ENCODE assay signal across 19 mouse cellular contexts in the genomic region with DNA sequence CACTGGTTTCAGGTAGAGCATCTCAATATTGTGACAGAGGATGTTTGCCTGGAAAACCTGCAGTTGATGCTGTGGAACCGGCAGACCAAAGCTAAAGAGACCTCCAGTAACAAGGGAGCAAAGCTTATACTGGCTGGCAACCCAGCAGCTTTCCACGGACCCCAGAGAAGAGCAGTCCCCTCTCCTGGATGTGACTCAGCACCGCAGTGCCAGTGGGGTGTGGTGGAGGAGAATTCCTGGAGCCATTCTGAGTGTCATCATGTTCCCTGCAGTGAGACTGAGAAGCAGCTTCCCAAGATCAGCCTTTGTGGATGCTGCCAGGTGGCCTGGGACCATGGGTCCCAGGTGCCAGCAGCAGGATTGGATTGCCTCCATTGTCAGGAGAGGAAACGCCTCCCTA. TPM values are rescaled to one million over a fixed set of nuclear protein-coding genes. Genes with fewer than 3 reads are reported as not detected.
A peak's percentile ranks its signal among the peaks of the same experiment; 100 is the strongest.
DNase-seq lines count a peak whose midpoint lies in the region; ATAC-seq and TF ChIP-seq lines count a peak whose summit lies in the region.
"Had no signal": no experiment of that assay in that cellular context is flagged by ENCODE, and none has a peak within 500 bp of the region (broad histone marks: within the 10 kb centered on the region; RNA-seq: fewer than 3 reads in every experiment).

No protein-coding gene starts in this region.

- H3K4me1 ChIP-seq in liver, embryonic 11.5 days (replicated peaks; ENCODE audit: control insufficient read depth, insufficient read depth, low read length), result peaks cover 15% of the 10 kb centered on the region
- peaks cover 13% of the 10 kb centered on the region for H3K4me1 ChIP-seq in liver, postnatal 0 days (ENCODE audit: insufficient read depth)
- H3K4me1 ChIP-seq: embryonic facial prominence, embryonic 15.5 days; hindbrain, embryonic 12.5 days; limb, embryonic 13.5 days; midbrain, embryonic 13.5 days had no signal

- H3K4me3 ChIP-seq in liver, embryonic 11.5 days (ENCODE audit: low read depth, low read length), result no peak overlapping the region
- H3K4me3 ChIP-seq in liver, postnatal 0 days (ENCODE audit: low read depth, low read length), result 0 out of 2 replicates have a peak overlapping the region, but pooled peaks have one; percentile 8
- H3K4me3 ChIP-seq: embryonic facial prominence, embryonic 15.5 days; heart, adult 2 months; hindbrain, embryonic 12.5 days; limb, embryonic 13.5 days; midbrain, embryonic 13.5 days had no signal

- no peak for TF ChIP-seq CTCF in liver, postnatal 0 days (IDR thresholded peaks at IDR 0.05; ENCODE audit: low read depth)

- no peaks in the 10 kb centered on the region for H3K36me3 ChIP-seq in liver, embryonic 11.5 days (ENCODE audit: control insufficient read depth, insufficient read depth, low read length)
- H3K36me3 ChIP-seq in liver, postnatal 0 days (replicated peaks; ENCODE audit: insufficient read depth, low read length), result peaks cover 8% of the 10 kb centered on the region; the same call in 1 of the 2 replicates

- peak; percentile 40 for DNase-seq in spleen, adult 12 weeks (ENCODE audit: low spot score)
- no peak for DNase-seq in spleen, adult 18-20 months
- no peak for DNase-seq in liver, embryonic 11.5 days (ENCODE audit: low spot score)
- peak; percentile 24 for DNase-seq in liver, postnatal 0 days
- DNase-seq in testis, postnatal 10 days (ENCODE audit: low spot score), result no peak
- DNase-seq in layer of hippocampus, postnatal 14 days (ENCODE audit: low spot score in 2 of 2), result no peak
- DNase-seq: adrenal gland, postnatal 14 days; forebrain, postnatal 0 days; gastrocnemius, postnatal 25 days; heart, adult 2 months; kidney, adult 9 months; kidney, postnatal 14 days; layer of hippocampus, postnatal 36 days; lung, embryonic 14.5 days had no signal

- no peaks in the 10 kb centered on the region for H3K9me3 ChIP-seq in liver, embryonic 11.5 days (ENCODE audit: control insufficient read depth, low read length)
- no peaks in the 10 kb centered on the region for H3K9me3 ChIP-seq in liver, postnatal 0 days (ENCODE audit: low read length)
- H3K9me3 ChIP-seq: embryonic facial prominence, embryonic 15.5 days; hindbrain, embryonic 12.5 days; limb, embryonic 13.5 days; midbrain, embryonic 13.5 days had no signal

- no peaks in the 10 kb centered on the region for H3K27me3 ChIP-seq in liver, embryonic 11.5 days (replicated peaks; ENCODE audit: control insufficient read depth, insufficient read depth, low read length)
- H3K27me3 ChIP-seq in liver, postnatal 0 days (ENCODE audit: insufficient read depth, low read length), result no peaks in the 10 kb centered on the region
- H3K27me3 ChIP-seq: embryonic facial prominence, embryonic 15.5 days; limb, embryonic 13.5 days; midbrain, embryonic 13.5 days had no signal

- peak overlapping the region; percentile 60 for H3K27ac ChIP-seq in liver, embryonic 11.5 days (ENCODE audit: low read depth, low read length)
- H3K27ac ChIP-seq in liver, postnatal 0 days (ENCODE audit: low read depth), result peak overlapping the region; percentile 93
- H3K27ac ChIP-seq: embryonic facial prominence, embryonic 15.5 days; heart, adult 2 months; hindbrain, embryonic 12.5 days; limb, embryonic 13.5 days; midbrain, embryonic 13.5 days had no signal

- peak overlapping the region; percentile 27 for H3K9ac ChIP-seq in liver, embryonic 11.5 days (ENCODE audit: low read depth, low read length)
- H3K9ac ChIP-seq in liver, postnatal 0 days (replicated peaks), result peak overlapping the region; percentile 57
- H3K9ac ChIP-seq: embryonic facial prominence, embryonic 15.5 days; forebrain, postnatal 0 days; hindbrain, embryonic 12.5 days; limb, embryonic 13.5 days; lung, embryonic 14.5 days; midbrain, embryonic 13.5 days had no signal

- peak overlapping the region; percentile 51 for H3K4me2 ChIP-seq in liver, embryonic 11.5 days
- peak overlapping the region; percentile 50 for H3K4me2 ChIP-seq in liver, postnatal 0 days (ENCODE audit: low read depth, low read length)
- H3K4me2 ChIP-seq: embryonic facial prominence, embryonic 15.5 days; hindbrain, embryonic 12.5 days; limb, embryonic 13.5 days; lung, embryonic 14.5 days; midbrain, embryonic 13.5 days had no signal

- TF ChIP-seq EP300 in liver, postnatal 0 days (IDR thresholded peaks at IDR 0.05; ENCODE audit: low read depth), result no peak

- peak; percentile 58 for ATAC-seq in erythroblast, adult 5-6 weeks (replicated peaks; ENCODE audit: low FRiP score, poor library complexity, severe bottlenecking)
- peak; percentile 37 for ATAC-seq in liver, embryonic 11.5 days (replicated peaks; ENCODE audit: low FRiP score)
- peak; percentile 69 for ATAC-seq in liver, postnatal 0 days
- ATAC-seq: forebrain, postnatal 0 days; midbrain, embryonic 13.5 days had no signal

- WGBS in liver, embryonic 11.5 days, result 65% methylated on average over 4 of the region's 4 CpGs
- 61% methylated on average over 4 of the region's 4 CpGs for WGBS in liver, postnatal 0 days (ENCODE audit: insufficient replicate concordance)

RNA-seq across cellular contexts. Expression of a gene that starts 24.4 kb away (rescaled TPM):
- 27.2 and 40.7 TPM in 2 replicates for total RNA-seq in erythroblast, adult 5-6 weeks (2015; ENCODE audit: low replicate concordance)
- total RNA-seq in erythroblast, adult 5-6 weeks (2017; ENCODE audit: low replicate concordance), result 52.6 and 60.8 TPM in 2 replicates
- 52.9 and 55.8 TPM in 2 replicates for polyA plus RNA-seq in liver, embryonic 11.5 days (2014; fragmentation: Nextera tagmentation; extraction: Ambion mirVana)
- polyA plus RNA-seq in liver, postnatal 0 days (2015; fragmentation: Nextera tagmentation; extraction: Ambion mirVana), result 37.2 and 38.0 TPM in 2 replicates
- total RNA-seq in layer of hippocampus, postnatal 14 days (2021), result 10 to 100 TPM; 31.9 to 34.5 TPM

RNA-seq across cellular contexts. Expression of a gene that starts 24.5 kb away (rescaled TPM):
- 4.2 and 6.7 TPM in 2 replicates for total RNA-seq in erythroblast, adult 5-6 weeks (2015; ENCODE audit: low replicate concordance)
- 1.8 and 5.6 TPM in 2 replicates for total RNA-seq in erythroblast, adult 5-6 weeks (2017; ENCODE audit: low replicate concordance)
- polyA plus RNA-seq in liver, embryonic 11.5 days (2014; fragmentation: Nextera tagmentation; extraction: Ambion mirVana), result 16.4 and 19.4 TPM in 2 replicates
- polyA plus RNA-seq in liver, postnatal 0 days (2015; fragmentation: Nextera tagmentation; extraction: Ambion mirVana), result 6.2 and 7.0 TPM in 2 replicates
- 10 to 100 TPM; 10.6 to 11.5 TPM for total RNA-seq in layer of hippocampus, postnatal 14 days (2021)

RNA-seq across cellular contexts. Expression of a gene that starts 58.9 kb away (rescaled TPM):
- total RNA-seq in erythroblast, adult 5-6 weeks (2015; ENCODE audit: low replicate concordance), result 106 and 129 TPM in 2 replicates
- 184 and 218 TPM in 2 replicates for total RNA-seq in erythroblast, adult 5-6 weeks (2017; ENCODE audit: low replicate concordance)
- polyA plus RNA-seq in liver, embryonic 11.5 days (2014; fragmentation: Nextera tagmentation; extraction: Ambion mirVana), result 24.9 and 25.4 TPM in 2 replicates
- 65.4 and 71.2 TPM in 2 replicates for polyA plus RNA-seq in liver, postnatal 0 days (2015; fragmentation: Nextera tagmentation; extraction: Ambion mirVana)
- total RNA-seq in layer of hippocampus, postnatal 14 days (2021), result 10 to 100 TPM; 23.2 to 23.8 TPM

Comparison
In these comparisons a context has a peak if more than half of its experiments do, and no peak if none do; other contexts are left out.
1. DNase-seq: peak in spleen, adult 12 weeks (single experiment) and liver, postnatal 0 days (single experiment); none in spleen, adult 18-20 months (0 of 2), liver, embryonic 11.5 days (single experiment), testis, postnatal 10 days (single experiment) and layer of hippocampus, postnatal 14 days (0 of 2).
2. RNA of a gene that starts 58.9 kb away (total RNA-seq): 106 to 218 TPM in erythroblast, adult 5-6 weeks; 23.2 to 23.8 TPM in layer of hippocampus, postnatal 14 days; every median in the first group is over 4 times any median in the second.
3. Peak in every context shown above with its lines, with median percentiles within 50 percentile points of each other: ATAC-seq.